Mouse (Mus musculus): ENCODE measurements at regions not wholly inside any gene's neighbourhood (a gene's known extent, or its start where the extent isn't known, plus 50 kb on each side); places are given as distances from the start of the nearest gene placed in this dataset.

DNA sequence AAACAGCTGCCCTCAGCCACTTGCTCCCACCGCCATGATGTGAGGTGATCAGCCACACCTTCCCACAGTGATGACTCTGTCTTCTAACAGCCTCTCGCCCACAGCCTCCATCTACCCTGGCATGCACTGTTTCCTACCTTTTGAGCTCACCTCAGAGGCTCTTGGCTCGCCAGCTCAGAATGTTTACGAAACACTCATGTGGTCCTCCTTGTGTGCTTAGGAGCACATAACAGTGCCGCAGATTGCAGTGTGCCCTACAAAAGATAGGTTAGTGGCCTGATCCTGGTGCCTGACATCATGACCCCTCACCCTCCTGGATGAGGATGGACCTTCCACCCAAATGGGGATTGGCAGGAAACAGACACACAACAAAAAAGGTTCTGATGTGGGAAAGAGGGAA, 134.3 kb upstream of the Irf2bp2 start:
- no peak for ATAC-seq (replicated peaks; ENCODE audit: low FRiP score, poor library complexity, severe bottlenecking)

DNA sequence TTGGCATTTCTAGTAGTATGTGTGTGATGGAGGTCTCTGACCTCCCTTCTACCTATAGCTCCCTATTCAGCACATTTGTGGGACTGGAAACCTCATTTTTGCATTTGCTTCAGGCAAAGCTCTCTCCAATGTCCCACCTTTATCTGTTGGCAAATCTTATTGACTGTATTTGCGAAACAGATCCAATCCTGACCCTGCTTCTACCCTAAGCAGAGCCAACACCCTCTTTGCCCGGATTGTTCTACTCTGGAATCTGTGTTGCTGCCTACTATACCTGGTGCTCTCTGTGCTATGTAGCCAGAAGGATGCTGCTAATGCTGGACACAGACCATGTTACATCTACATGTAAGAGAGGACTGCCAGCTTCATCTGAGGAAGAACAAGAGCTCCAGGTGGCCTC, 133.3 kb upstream of the Irf2bp2 start:
- no peak for ATAC-seq (replicated peaks; ENCODE audit: low FRiP score, poor library complexity, severe bottlenecking)

DNA sequence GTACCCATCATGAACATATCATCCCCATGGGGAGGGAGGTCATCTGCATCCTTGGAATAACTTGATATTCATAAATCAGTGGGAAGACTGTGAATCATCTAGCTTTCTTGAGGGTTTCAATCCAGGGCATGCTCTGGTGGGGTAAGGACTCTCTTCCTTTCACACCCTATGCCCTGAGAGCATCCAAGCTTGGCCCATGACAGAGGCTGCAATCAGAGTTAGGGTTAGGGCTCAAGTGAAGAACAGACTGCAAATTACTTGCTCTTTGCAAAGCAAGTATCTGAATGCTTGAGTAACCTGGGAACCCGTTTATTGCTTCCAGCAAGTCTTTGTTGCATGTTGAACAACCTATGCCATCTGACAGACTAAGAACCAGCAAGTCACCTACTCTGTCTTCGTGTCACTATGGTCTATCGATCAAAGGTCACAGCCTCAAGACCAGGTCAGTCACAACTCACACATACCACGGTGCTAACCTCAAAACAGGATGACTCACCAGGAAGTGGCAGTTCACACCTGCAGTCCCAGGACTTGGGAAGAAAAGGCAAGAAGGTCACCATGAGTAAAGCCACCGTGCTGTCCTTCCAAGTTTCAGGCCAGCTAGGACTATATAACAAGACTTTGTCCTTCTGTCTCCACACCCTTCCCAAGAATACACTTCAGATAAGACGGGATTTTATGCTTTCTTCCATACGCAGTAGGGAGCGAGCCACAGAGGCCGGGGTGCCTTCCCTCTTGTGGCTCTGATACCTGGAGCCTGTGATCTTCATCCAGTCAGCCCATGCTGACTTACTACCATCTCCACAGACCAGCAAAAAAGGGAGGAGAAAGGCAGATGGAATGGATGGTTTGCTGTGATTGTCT, 129.7 kb upstream of the Irf2bp2 start:
- ATAC-seq (replicated peaks; ENCODE audit: low FRiP score, poor library complexity, severe bottlenecking), result no peak

GRCm38 (mm10) chr8:126721621-126722020, 127.8 kb upstream of the Irf2bp2 start:
- no peak for ATAC-seq (replicated peaks; ENCODE audit: low FRiP score, poor library complexity, severe bottlenecking)

DNA sequence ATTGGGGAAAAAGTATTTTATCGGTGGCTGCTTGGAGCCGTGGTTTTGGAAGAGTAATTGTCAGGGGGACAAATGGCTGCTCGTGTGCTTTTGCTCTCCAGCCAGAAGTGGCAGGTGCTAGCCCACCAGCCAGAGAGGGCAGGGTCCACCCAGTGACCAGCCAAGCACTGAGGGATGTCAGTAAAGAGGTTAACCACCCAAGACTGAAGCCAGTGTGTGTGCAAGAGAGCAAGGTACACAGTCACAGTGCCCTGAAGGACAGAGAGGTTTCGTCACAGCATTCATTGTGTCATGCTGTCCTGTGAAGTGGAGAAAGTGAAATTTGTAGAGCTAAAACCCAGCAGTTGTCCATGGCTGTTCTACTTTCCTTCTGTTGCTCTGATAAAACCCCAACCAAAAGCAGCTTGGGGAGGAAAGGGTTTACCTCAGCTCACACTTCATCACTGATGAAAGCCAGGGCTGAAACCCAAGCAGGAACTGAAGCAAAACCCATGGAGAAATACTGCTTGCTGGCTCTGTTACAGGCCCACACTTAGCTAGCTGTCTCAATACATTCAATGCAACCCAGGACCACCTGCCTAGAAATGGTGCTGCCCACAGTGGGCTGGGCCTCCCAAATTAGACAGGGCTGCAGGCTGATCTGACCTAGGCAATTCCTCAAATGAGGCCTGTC, 126.8 kb upstream of the Irf2bp2 start:
- ATAC-seq (replicated peaks; ENCODE audit: low FRiP score, poor library complexity, severe bottlenecking), result no peak

DNA sequence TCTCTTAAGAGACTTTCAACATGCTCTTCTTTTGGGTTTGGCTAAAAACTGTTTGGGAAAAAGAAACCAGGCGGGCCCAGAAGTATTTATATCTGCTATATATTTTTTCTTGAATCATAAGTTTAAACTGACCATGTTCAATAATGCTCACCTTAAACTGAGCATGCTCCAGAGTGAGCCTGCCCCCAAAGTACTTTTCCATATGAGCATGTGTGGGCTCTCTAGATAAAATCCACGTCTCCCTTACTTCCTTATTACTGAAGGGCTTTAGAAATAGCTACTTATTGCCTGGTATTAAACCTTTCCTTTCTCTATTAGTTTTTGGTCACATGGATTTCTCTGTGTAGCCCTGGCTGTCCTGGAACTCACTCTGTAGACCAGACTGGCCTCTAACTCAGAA, 126.0 kb upstream of the Irf2bp2 start:
- ATAC-seq (replicated peaks; ENCODE audit: low FRiP score, poor library complexity, severe bottlenecking), result no peak

- ATAC-seq (replicated peaks; ENCODE audit: low FRiP score, poor library complexity, severe bottlenecking), result no peak
These were observed 123.9 kb upstream of the Irf2bp2 start for GRCm38 (mm10) chr8:126717652-126718155.

DNA sequence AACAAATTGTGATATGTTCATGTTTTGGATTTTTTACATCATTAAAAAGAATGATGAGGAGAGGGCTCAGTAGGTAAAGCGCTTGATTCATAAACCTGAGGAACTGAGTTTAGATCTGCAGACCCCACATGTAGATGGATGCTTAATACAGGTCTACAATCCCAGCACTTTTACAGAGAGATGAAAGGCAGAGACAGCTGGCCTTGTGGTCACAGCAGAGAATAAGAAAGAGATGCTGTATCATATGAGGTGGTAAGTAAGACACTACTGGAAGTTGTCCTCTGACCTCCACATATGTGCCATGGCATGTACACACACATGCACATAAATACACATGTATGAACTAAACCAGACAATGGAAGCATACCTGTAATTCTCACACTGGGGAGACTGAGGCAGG, 121.9 kb upstream of the Irf2bp2 start:
- no peak for ATAC-seq (replicated peaks; ENCODE audit: low FRiP score, poor library complexity, severe bottlenecking)

DNA sequence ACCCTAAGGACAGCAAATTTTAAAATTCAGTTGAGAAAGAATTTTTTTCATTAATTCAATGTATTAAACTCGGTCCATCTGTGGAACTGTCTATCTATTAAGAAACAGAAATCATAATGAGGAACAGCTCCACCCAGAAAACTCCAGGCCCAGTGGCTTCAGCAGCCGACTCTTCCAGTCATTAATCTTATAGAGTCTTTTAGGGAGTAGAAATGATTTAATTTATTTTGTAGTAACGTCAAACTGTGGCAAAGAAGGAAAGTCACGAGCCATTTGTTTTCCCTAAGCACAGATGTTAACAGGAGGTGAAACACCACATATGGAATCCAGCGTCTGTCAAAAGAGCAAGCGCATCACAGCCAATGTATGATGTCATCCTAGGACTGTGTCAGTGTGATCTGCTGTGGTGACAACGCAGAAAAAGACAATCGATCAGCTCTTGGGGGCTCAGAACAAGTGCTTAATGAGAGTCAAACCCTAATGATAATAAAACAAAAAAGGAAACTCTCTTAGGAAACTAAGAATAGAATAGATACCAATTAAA, 119.9 kb upstream of the Irf2bp2 start:
- no peak for ATAC-seq (replicated peaks; ENCODE audit: low FRiP score, poor library complexity, severe bottlenecking)

DNA sequence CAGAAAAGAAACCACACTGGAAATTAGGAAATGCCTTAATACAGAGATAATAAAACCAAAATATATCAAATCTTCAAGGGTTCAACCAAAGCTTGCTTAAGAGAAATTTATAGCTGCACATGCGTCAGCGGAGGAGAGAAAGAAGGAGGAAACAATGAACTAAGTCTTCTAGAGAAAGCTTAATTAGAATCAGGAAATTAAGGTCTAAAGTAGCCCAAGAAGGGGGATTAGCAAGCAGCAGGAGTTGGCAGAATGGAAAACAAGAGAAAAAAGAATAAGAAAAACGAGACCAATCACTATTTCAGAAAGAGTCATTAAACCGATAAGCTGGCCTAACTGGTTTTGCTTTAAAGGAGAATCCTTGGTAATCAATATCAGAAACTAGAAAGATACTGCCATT, 119.4 kb upstream of the Irf2bp2 start:
- no peak for ATAC-seq (replicated peaks; ENCODE audit: low FRiP score, poor library complexity, severe bottlenecking)

- ATAC-seq (replicated peaks; ENCODE audit: low FRiP score, poor library complexity, severe bottlenecking), result no peak
These were observed 119.0 kb upstream of the Irf2bp2 start for GRCm38 (mm10) chr8:126712749-126713148.

GRCm38 (mm10) chr8:126708956-126709355, 115.2 kb upstream of the Irf2bp2 start:
- no peak for ATAC-seq (replicated peaks; ENCODE audit: low FRiP score, poor library complexity, severe bottlenecking)

GRCm38 (mm10) chr8:126707300-126707902, 113.6 kb upstream of the Irf2bp2 start:
- no peak for ATAC-seq (replicated peaks; ENCODE audit: low FRiP score, poor library complexity, severe bottlenecking)

DNA sequence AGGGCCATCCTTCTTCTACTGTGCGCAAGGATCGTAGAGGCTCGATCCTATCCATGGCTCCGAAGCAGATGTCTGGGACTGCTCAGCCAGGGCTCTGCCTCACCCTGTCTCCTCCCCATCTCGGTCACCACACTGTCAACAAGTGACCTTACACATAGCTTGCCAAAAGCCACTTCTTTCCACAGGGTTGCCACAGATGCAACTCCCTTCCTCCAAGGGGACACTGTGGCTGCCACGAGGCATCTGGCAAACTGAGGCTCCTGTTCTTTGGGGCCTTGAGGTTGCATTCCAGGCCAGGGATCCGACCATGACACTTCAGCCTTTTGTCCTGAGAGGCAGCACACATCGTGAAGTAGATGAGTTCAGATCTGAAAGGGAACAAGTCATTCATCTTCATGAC, 112.5 kb upstream of the Irf2bp2 start:
- ATAC-seq (replicated peaks; ENCODE audit: low FRiP score, poor library complexity, severe bottlenecking), result no peak

GRCm38 (mm10) chr8:126705391-126705790, 111.6 kb upstream of the Irf2bp2 start:
- ATAC-seq (replicated peaks; ENCODE audit: low FRiP score, poor library complexity, severe bottlenecking), result no peak

GRCm38 (mm10) chr8:126704706-126705105, 110.9 kb upstream of the Irf2bp2 start:
- ATAC-seq (replicated peaks; ENCODE audit: low FRiP score, poor library complexity, severe bottlenecking), result no peak

DNA sequence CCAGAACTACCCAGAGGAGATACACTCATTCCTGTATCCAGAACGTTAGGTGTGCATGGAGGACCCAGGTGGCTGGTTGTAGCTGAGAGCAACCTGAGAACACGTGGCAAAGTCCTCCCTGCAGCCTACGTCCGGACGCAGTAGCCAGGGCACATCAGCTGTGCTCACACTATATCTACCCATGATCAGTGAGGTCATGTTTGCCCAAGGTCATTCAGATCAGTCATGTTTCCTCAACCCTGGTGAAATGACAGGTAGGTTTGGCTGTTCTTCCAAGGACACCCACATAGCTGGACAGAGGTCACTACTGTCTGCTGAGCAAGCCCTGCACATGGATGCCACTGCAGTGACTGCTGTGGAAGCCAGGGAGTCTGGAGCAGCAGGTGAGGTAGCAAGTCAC, 109.8 kb upstream of the Irf2bp2 start:
- no peak for ATAC-seq (replicated peaks; ENCODE audit: low FRiP score, poor library complexity, severe bottlenecking)

GRCm38 (mm10) chr8:126702294-126702693, 108.5 kb upstream of the Irf2bp2 start:
- no peak for ATAC-seq (replicated peaks; ENCODE audit: low FRiP score, poor library complexity, severe bottlenecking)

DNA sequence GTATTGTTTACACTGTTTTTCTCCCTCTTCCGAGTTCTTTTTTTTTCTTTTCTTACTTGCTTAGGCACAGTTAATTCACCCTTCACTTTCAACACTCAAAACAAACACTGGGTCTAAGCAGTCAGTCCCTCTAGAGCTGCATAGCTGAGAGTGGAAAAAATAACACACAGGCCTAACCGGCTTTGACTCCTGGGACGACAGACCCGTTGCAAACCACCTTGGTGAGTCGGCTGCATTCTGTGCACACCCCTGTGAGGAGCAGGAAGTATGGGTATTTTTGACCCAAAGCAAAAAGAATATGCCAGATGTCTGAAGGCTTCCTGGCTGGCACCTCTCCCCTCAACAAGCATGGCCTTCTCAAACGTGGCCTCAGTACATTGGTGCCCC, 105.6 kb upstream of the Irf2bp2 start:
- ATAC-seq (replicated peaks; ENCODE audit: low FRiP score, poor library complexity, severe bottlenecking), result no peak

- no peak for ATAC-seq (replicated peaks; ENCODE audit: low FRiP score, poor library complexity, severe bottlenecking)
These were observed 105.0 kb upstream of the Irf2bp2 start for GRCm38 (mm10) chr8:126698601-126699388.

Measured in erythroid progenitor cell, adult 5-6 weeks (primary cell).